Comparison of ENCODE assay signal across 8 mouse cellular contexts in the genomic region with DNA sequence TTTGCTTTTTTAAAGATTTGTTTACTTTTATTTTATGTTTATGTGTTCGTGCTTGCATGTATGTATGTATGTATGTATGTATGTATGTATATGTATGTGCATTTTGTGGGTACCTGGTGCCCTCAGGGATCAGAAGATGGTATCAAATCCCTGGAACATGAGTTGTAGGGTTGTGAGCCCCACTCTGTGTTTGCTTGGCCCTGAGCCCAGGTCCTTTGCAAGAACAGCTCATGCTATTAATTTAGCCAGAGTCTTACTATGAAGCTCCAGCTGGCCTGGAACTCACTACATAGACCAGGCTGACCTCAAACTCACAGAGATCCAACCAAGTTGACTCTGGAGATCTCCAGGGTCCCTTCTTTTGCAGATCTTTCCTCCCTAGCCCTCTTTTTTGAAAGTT. TPM values are rescaled to one million over a fixed set of nuclear protein-coding genes. Genes with fewer than 3 reads are reported as not detected.
DNase-seq lines count a peak whose midpoint lies in the region; ATAC-seq lines count a peak whose summit lies in the region.
"Had no signal": no experiment of that assay in that cellular context is flagged by ENCODE, and none has a peak within 500 bp of the region (broad histone marks: within the 10 kb centered on the region; RNA-seq: fewer than 3 reads in every experiment).

No protein-coding gene starts in this region.

- H3K36me3 ChIP-seq in kidney, embryonic 16.5 days (ENCODE audit: insufficient read depth, low read length), result no peaks in the 10 kb centered on the region

- H3K4me2 ChIP-seq in kidney, embryonic 16.5 days (replicated peaks; ENCODE audit: low read depth, low read length), result no peak overlapping the region
- H3K4me2 ChIP-seq: midbrain, embryonic 11.5 days had no signal

- no peaks in the 10 kb centered on the region for H3K4me1 ChIP-seq in kidney, embryonic 16.5 days (ENCODE audit: insufficient read depth, low read length)

- no peak overlapping the region for H3K4me3 ChIP-seq in kidney, embryonic 16.5 days (ENCODE audit: low read length)

- H3K27me3 ChIP-seq in kidney, embryonic 16.5 days (ENCODE audit: insufficient read depth, low read length), result no peaks in the 10 kb centered on the region

- no peak overlapping the region; the same call in 1 of the 2 replicates for H3K27ac ChIP-seq in kidney, embryonic 16.5 days (ENCODE audit: low read length)

- H3K9ac ChIP-seq in kidney, embryonic 16.5 days (replicated peaks; ENCODE audit: low read length), result no peak overlapping the region

- H3K9me3 ChIP-seq in kidney, embryonic 16.5 days (ENCODE audit: low read length), result no peaks in the 10 kb centered on the region

- DNase-seq in kidney, adult 9 months, result peak; percentile 12
- DNase-seq in adrenal gland, postnatal 25 days, result peak; percentile 64
- peak; percentile 28 to 52 for DNase-seq in gastrocnemius, postnatal 36 days
- peak; percentile 63 for DNase-seq in lung, postnatal 14 days
- DNase-seq in thymus, postnatal 0 days (ENCODE audit: low spot score), result no peak

- intact Hi-C loops in gastrocnemius, postnatal 36 days (cut with DNase I), result no loop called here

- ATAC-seq in kidney, embryonic 16.5 days (ENCODE audit: low FRiP score, low TSS enrichment), result no peak
- no peak for ATAC-seq in activated CD4-positive, CD25-positive, alpha-beta regulatory T cell, adult 4 months

- 91% methylated on average over 1 of the region's 1 CpGs for WGBS in kidney, embryonic 16.5 days

RNA-seq across cellular contexts. Expression of a gene that starts 37.1 kb away (rescaled TPM):
- polyA plus RNA-seq in kidney, embryonic 16.5 days (2015; fragmentation: Nextera tagmentation; extraction: Ambion mirVana), result 5.9 and 7.3 TPM in 2 replicates
- total RNA-seq in adrenal gland, postnatal 25 days (2021), result 24.3 and 25.8 TPM in 2 replicates
- 1 to 10 TPM; 3.5 to 3.7 TPM for total RNA-seq in gastrocnemius, postnatal 36 days (2021)
- polyA plus RNA-seq in thymus, postnatal 0 days (2015; fragmentation: Nextera tagmentation; extraction: Ambion mirVana), result 3.9 and 5.6 TPM in 2 replicates
- polyA plus RNA-seq in activated CD4-positive, CD25-positive, alpha-beta regulatory T cell, adult 4 months (2017; shearing (Covaris generic)), result 1 to 10 TPM; 1.0 to 1.2 TPM
